Mouse (Mus musculus) natural killer cell, adult 2 months (primary cell): Measurements from ENCODE around the gene Fbxo46.
"Not testable (repeated sequence)": the region's sequence is repeated elsewhere in the genome, so short reads cannot be mapped to it uniquely, and the experiment has no call there.

ENCODE experiments used
- DNase-seq, 2 experiments: peaks; one replicate each; pipeline ENCODE4 v3.0.0; 2022; ENCODE audit warnings: low spot score in 2 of 2

Gene Fbxo46

DNA sequence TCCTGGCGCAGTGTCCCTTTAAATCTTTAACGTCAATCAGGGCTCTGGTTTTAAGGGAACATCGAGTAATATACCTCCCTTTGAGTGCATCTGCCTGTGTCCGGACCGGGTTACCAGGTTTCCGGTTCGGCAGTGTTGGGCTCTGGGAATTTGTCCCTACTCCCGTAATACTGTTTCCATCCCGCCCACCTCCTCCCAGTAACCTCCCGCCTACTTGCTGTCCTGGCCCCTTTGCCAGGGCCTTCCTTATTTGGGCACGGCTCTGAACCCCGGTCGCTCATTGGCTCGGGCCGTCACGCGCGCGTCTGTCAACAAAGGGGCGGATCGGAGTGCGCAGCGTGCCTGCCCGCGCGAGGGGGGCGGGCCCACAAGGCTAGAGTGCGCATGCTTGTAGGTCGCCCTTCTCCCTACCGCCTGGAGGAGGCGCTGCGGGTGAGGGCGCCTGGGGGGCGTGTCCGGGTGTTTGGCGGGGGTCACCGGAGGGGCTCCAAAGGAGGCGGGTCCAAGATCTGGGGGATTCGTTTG, 11.7 kb downstream of the Fbxo46 start:
- peak; percentile 92 to 95 for DNase-seq

DNA sequence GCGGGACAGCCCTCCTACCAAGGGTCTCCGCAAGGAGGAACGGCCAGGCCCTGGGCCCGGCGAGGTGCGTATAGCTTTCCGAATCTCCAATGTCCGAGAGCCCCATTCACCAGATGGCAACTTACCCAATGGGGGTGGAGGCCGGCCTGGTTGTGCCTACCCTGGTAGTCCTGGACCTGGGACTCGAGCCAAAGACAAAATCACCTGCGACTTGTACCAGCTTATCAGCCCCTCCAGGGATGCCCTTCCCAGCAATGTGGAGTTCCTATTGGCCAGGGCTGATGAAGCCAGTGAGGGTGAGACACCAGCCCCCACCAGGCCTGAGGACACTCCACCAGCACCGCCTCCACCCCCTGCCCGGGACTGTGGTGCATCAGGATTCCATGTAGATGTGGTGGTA, 16.5 kb downstream of the Fbxo46 start:
- no peak for DNase-seq

DNA sequence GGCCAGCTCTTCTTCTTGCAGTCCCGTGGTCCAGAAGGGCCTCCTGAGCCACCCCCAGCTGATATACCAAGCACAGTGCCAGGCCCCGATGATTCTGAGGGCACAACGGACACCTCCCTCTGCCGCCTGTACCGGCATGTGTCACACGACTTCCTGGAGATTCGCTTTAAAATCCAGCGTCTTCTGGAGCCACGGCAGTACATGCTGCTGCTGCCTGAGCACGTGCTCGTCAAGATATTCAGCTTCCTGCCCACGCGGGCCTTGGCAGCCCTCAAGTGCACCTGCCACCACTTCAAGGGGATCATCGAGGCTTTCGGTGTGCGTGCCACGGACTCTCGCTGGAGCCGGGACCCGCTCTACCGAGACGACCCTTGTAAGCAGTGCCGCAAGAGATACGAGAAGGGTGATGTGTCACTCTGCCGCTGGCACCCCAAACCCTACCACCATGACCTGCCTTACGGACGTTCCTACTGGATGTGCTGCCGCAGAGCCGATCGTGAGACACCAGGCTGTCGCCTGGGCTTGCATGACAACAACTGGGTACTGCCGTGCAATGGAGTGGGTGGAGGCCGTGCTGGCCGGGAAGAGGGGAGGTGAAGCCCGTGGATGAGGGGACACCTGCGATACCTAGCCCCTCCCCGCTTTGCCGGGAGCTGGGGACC, 17.1 kb downstream of the Fbxo46 start:
- no peak for DNase-seq

DNA sequence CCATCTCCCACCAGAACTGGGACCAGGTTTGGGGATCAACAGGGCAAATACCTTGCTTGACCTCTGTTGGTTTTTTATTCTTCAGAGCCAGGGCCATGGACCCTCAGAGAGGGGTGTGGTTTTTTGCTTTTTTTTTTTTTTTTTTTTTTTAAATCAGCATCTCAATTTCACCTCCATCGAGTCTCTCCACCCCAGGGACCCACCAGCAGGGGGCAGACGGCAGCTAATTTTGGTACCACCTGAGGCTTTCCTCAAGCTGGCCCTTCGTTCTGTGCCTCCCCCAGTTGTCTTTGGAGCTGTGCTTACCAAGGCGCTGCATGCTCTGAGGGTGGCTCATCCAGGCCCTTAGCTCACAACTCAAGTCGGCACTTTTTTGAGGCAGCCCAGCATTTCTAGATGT, 17.7 kb downstream of the Fbxo46 start:
- peak in 1 of 2 experiments; percentile 63 for DNase-seq

DNA sequence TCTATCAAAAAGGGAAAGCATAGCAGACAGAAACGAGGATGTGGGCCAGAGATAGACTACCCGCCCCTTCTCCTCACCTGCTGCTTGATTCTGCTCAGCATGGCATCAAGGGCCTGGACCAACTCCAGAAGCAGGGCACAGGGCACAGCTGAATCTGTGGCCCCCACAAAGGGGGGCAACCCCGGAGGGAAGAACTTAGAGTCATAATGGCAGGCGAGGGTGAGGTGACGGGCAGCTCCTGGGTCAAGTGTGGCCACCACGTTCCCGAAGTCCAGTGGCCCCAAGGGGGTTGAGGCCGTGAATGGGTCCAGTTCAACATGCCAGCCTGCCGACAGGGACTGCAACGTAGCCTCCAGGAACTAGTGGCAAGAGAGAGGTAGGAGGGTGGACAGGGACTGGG, 27.1 kb downstream of the Fbxo46 start:
- DNase-seq, result no peak

DNA sequence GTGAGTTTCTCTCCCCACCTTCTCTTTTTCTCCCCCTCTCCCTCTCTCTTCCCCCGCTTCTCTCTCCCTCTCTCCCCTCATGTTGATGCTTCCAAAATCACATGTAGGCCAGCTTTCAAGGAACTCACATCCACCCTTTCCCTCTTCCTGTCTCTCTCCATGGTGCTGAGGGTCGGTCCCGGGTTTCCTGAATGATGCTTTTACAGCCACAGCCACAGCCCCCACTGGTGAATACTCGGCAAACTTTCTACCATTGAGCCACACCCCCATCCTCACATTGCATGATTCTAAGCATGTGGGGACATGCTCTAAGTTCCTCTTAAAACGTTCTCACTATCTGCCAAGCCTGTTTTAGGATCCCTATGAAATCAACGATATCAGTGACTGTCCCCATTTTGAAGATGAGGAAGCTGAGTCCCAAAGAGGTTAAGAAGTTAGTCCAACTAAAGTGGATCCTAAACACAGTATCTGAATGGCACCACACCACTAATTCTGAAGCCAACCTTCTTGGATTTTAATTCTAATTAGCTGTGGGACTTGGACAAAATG, 27.9 kb downstream of the Fbxo46 start:
- DNase-seq, result no peak

DNA sequence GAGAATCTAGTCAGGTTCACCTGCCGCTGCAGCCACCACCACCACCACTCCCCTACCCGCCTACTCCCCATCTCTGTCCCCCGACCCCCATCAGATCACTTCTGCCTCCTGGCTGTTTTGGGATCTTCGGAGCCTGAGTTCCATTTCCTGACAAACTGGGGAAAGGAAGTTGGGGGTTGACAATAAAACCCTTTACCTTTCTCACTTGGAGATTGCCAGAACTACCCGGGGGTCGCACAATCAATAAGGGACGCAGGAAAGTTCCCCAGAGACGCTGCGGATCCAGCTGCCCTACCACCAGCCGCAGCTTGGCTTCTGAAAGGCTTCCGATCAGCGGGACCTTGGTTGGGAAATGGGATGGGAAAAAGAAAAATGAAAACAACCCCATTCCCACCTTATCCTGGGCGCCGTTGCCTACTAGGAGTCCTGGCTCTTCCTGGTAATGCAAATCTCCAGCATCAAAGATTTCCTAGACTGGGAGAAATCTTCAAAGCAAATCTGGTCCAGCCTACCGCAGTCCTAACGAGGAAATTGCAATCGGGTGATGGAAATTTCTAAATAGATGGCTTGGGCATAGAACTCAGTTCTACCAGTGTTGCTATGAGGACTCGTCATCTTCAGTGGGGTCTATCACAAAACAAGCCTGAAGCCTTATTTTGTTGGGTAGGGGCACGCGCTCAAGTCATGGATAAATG, 28.7 kb downstream of the Fbxo46 start:
- no peak for DNase-seq

DNA sequence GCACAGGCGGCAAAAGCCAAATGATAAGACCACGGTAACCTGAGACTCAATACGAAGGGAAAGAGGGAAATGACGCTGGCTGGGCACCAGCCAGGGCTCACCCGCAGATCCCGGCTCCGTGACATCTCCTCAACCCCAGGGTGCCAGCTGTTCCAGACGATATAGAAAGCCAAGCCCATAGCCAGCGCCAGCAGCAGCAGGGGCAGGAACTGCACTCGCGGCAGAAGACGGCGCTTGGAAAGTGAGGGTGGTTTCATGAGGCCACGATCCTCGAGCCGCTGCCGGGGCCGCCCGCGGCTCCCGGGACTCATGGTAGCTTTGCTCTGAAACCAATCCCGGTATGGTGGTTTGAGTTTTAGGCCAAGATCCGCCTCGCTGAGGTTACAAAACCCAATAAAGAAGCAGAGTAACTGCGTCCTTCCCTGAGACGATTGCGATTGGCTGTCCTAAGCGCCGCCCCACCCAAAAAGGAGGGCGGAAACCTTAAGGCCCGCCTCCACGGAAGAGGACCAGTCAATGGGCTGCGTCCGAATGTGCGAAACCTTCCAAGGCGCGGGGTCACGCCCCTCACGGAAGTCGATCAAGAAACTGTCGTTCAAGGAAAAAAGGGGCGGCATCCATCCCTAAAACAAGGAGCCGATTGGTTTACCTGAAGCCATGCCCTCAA, 29.3 kb downstream of the Fbxo46 start, which contains the start of gene Qpctl:
Gene Qpctl, minus strand, starts transcription at position 417 of the 667 bp plus-strand sequence.
- DNase-seq, result peak; percentile 98 to 99

DNA sequence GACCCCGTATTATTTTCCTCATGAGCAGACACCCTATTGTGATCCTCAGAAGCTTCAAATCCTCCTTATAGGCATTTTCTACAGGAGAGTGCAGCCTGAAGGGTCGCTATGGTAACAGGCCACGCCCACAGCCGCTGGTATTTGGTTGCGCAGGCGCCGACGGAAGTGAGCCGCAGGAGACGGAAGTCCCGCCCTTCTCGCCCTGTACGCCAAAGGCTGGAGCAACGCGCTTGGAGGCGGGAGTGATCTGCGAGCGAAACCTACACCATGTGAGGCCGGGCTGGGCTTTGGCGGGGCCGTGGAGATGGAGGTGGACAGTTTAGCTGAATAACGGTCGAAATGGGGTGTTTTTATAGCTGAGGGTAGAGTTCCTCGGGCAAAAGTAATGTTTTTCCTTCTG, 30.0 kb downstream of the Fbxo46 start, which contains the start of gene Snrpd2:
Gene Snrpd2, plus strand, starts transcription at position 97 of the 400 bp plus-strand sequence.
- peak; percentile 91 to 94 for DNase-seq

DNA sequence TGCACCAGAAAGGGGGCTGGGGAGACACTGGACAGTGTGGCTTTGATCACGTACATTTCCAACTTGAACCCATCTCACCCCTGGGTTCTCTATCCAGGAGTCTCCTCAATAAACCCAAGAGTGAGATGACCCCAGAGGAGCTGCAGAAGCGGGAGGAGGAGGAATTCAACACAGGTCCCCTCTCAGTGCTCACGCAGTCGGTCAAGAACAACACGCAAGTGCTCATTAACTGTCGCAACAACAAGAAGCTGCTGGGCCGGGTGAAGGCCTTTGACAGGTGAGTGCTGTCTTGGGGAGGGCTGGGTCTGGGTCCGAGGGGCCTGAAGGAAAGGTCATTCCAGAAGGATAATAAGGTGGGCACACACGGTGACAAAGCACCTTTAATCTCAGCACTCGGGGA, 31.5 kb downstream of the Fbxo46 start:
- DNase-seq, result not testable (repeated sequence)

DNA sequence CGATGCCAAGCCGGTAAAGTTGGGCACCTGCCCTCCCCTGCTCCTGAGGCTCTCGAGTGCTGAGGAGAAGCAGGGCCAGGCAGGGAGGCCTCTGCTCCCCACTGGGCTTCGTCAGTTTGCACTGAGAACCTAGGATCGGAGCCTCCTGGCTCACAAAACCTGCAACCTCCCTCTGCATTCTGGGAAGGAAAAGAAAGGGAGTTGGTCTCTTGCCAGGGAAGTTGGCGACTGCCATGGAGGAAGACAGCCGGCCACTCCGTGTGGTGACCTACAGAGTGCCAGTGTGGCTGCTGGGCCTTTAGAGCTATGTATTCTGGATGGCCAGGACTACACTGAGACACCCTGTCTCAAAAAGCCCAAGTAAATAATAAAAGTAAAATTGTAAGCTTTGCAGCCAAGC, 35.1 kb downstream of the Fbxo46 start:
- no peak for DNase-seq

DNA sequence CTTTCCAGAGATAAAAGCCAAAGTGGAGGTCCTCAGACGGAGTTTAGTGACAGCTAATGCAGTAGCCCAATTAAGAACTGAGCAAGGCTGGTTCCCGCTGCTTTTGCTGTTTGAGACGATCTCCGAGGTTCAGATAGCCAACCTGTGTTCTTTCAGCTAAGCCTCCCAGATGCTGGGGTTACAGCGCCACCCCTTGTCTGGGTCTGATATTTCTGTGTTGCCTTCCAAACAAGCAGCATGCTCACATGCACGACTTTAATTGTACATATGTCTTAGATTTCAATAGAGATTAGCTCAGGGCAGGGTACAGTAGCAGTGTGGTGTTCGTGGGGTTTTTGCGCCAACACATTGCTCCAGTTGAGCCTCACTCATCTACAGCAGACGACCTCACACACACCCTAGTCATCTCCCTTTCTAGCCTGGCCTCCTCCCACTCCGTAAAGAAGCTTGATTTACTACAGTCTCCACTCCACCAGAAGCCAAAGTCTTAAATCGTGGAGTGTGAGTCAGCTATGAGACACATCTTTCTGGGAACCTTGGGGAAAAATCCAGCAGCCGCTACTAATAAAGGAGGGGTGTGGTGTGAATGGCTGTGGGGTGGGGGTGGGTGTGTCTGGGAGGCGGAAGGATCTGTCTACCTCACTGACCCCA, 36.3 kb downstream of the Fbxo46 start:
- DNase-seq, result no peak

DNA sequence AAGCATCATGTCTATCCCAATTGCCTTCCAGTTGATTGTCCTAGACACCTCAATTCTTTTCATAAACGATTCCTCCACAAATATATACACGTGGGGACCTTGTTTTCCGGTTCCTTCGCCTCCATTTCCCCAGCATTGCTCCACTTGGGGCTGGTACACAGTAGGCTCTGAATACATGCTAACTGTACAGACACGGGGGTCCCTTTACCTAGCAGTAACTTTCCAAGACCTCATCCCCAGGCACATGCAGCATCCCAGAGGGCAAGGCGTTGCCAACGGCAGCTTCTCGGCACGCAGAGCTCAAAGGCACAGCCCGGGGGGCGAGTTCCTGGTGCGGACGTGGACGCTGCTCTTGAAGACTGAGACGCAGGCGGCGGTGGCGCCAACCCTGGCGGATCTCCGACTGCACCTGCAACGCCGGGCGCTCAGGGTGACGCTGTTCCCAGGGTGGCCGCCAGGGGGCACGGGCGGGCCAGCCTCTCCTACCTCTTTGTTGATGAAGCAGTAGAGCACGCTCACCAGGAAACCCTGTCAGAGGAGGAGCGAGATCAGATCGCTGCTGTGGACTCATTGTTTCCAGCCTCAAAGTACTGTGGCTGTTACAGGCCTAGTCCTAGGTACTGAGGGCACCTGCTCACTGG, 37.6 kb downstream of the Fbxo46 start:
- peak; percentile 85 to 92 for DNase-seq

DNA sequence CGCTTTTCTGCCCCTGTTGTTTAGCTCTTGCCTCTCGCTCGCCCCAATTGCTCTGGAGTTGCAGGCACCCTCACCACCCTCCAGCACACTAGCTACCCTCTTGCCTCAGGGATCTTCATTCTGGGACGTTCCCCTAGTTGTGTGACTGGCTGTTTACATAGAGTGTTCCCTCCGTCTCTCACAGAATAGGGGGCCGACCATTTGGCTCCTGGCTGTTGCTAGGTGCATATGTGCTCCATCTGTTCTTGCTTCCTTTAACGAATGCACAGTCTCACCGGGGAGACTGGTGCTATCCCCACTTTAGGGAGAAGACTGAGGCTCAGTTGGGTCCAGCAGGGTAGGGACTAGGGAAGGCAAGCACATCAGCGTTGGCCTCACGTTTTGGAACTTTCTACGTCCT, 38.9 kb downstream of the Fbxo46 start:
- no peak for DNase-seq

DNA sequence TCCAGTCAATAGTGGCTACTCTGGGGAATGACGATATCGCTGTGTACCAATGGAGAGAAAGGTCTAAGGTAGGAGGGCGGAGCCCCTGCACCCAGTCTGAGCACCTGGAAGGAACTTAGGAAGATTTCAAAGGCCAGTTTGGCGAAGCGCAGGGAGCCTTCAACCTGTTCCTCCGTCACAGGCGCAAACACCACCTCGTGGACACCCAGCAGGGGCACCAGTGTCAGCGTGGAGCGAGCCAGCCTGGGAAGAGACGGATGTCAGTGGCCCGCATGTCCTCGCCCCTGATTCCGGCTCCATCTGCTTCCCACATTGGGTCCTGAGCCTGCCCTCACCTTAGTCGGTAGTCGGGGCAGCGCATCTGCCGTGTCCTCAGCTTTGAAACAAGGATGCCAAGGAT, 39.8 kb downstream of the Fbxo46 start:
- no peak for DNase-seq

DNA sequence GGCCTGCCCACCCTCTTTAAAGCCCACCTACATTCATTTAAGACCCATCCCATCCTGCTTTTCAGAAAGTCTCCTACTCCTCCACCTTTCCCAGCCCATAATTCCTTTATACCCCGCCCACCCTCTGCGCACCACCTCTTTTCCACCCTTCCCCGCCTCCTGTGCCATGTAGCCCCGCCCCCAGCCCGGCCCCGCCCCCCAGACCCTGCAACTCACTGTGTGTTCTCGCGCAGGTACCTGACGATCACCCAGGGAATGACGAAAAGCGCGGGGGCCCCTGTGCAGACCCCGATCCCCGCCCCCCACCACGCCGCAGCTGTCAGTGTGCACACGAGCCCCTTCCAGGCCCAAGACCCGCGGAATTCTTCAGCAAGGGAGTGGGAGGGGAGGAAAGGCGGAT, 40.5 kb downstream of the Fbxo46 start:
- DNase-seq, result no peak

DNA sequence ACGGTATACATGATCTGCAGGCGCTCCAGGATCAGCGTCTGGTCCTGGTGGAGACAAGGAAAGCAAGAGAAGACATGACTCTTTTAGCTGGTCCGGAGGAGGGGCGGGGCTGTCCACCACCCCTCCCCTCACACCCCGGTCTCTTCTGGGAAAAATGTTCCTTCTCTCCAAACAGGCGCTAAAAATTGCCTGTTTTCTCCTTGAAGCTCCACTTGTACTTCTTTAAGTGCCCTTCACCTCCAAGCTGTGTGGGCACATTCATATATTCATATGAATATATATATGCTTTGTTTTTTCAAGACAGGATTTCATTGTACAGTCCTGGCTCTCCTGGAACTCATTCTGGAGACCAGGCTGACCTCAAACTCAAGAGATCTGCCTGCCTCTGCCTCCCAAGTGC, 43.3 kb downstream of the Fbxo46 start:
- no peak for DNase-seq

DNA sequence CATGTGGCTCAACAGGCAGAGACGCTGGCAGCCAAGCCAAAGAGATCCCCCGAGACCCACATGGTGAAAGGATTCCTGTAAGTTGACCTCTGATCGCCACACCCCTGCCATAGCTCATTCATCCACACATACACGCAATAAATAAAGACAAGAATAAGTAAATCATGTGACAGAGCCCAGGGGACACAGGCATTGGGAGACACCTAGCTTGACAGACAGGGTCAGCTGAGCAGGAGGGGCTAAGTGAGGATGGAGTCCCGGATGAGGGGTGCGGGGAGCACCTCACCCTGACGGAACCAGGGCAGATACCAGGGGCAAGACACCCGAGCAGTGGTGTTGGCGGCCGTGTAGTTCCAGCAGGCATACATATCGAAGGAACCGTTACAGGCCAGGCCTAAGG, 44.1 kb downstream of the Fbxo46 start:
- DNase-seq, result no peak

DNA sequence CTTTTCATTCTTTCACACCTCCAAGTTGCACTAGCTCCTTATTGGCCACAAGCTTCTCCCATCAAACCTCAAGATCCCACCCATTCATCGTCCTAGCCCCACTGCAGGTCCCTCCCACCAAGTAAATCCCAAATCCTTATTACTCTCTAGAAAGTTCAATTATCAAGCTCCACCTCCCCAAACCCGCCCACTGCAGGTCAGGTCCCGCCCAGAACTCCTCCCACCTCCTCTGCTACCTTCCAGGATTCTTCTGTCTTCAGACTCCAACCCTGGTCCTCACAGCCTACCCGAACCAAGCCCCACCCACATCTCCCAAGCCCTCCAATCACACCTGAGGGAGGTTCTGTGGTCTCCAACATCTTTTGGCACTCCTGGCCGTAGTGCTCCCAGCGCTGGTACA, 44.5 kb downstream of the Fbxo46 start:
- DNase-seq, result no peak

DNA sequence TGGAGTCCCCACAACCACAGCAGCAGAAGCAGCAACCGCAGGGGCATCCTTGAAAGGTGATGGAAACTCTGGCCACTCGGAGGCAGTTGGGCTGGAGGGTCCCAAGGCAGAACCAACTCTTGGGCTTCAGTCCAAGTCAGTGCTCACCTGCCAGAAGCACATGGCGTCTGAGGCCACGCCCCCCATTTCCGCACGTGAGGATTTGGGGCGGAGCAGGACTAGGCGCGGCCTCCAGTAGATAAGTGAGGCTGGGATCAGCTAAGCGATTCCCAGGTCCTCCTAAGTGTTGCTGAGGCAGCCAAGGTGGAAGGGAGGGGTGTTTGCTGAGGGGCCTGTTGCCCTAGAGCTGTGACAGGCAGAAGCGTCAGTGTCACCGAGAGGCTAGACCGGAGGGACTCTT, 45.3 kb downstream of the Fbxo46 start:
- DNase-seq, result peak; percentile 17 to 33

DNA sequence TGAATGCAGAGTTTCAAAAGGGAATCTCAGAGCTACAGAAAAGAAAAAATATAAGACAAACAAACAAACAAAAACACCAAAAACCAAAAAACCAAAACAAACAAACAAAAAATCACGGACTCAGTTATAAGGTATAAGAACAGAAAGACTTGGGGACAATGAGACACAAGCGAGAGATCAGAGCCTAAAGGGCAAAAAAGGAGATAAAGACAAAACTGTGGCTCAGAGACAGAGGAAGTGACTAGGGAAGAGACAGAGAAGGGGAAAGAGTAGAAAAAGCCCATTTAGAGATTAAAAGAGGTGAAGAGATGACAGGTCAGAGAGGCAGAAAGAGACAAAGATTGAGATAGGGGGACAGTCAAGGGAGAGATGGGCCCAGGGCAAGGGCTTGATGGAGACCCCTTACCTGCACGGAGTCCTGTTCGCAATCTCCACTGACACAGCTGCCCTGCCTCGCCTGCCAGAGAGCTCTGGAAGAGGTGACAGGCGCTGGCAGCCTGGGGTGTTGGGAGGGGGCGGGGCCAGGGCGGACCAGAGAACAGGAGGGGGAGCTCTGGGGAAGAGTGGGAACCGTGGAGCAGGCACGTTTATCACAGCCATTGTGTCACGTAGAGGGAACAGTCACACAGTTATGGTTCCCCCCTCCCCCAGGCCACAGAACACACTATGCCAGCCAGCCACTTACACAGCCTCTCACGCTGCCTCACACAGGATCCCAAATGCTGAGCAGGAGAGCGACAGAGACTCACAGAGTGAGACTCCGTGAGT, 46.2 kb downstream of the Fbxo46 start, which contains the start of gene Gipr:
Gene Gipr, minus strand, starts transcription at position 472 of the 768 bp plus-strand sequence.
- DNase-seq, result no peak
